Mouse (Mus musculus): ENCODE data around the gene Inhbe.

Gene Inhbe

DNA sequence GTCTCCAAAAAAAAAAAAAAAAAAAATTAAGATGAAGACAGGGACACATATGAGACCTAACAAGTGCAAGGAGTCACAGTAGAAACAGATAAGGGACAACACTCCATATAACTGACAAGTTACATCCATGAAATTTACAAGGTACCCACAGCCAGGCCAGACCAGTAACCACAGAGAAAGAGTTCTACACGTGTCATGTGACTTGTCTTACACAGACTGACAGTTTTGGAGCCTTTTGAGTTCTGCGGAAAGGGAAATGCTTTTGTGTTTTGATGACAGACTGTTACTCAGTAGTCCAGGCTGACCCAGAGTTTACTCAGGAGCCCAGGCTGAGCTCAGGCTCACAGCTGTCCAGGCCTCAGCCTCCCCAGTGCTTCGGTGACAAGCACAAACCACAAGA is 11.2 kb downstream of the Inhbe start:
- DNase-seq = no peak

DNA sequence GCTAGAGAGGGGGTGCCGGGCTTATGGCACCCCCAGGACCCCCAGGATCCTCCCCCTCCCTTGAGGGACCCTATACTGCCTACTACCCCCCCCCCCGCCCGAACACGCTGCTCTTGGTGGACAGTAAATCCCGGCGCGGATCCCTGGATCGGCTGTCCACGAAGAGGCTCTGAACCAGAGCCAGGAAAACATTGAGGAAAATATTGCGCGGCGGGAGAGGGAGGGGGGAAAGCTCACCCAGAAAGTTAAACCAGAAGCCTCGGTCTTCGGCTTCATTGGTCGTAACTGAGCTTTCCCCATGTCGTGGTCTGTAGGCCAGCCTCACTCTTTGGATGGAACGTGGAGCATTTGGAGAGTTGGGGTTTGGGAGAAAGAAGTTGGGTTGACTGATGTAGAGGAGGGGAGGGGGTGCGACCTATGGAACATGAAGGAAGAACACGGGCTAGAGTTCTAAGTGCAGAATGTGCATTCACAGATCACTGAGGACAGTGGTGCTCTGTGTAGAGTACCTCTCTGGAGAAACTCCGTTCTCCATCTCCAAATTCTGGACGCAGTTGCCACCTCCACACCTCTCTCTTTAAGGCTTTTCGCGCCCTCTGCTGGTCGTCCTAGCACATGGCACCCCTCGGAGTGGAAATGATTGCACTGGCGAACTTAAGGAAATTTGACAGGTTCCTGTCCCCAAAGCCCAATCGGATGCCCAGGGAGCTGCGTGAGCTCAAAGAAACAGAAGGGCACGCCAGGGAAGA is 12.1 kb downstream of the Inhbe start, which contains the start of gene Gli1:
Gene Gli1 (minus strand): TSS at position 84 of the 749 bp plus-strand sequence.
- DNase-seq = peak; percentile 83

DNA sequence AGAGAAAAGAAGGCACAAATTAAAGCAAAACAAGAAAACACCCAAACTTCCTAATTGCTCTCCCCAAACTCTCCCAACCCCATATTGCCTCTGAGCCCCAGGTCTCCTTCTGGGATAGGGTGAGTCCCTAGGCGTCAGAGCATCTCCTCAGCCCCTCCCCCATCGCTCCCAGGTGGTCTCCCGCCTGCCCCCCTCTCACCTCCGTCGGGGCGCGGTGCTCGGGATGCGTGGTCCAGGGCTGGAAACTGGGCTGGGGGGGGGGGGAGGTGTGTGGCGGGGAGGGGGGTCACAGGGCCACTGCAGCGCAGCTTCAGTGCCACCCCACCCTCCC is 12.9 kb downstream of the Inhbe start:
- no peak for DNase-seq

DNA sequence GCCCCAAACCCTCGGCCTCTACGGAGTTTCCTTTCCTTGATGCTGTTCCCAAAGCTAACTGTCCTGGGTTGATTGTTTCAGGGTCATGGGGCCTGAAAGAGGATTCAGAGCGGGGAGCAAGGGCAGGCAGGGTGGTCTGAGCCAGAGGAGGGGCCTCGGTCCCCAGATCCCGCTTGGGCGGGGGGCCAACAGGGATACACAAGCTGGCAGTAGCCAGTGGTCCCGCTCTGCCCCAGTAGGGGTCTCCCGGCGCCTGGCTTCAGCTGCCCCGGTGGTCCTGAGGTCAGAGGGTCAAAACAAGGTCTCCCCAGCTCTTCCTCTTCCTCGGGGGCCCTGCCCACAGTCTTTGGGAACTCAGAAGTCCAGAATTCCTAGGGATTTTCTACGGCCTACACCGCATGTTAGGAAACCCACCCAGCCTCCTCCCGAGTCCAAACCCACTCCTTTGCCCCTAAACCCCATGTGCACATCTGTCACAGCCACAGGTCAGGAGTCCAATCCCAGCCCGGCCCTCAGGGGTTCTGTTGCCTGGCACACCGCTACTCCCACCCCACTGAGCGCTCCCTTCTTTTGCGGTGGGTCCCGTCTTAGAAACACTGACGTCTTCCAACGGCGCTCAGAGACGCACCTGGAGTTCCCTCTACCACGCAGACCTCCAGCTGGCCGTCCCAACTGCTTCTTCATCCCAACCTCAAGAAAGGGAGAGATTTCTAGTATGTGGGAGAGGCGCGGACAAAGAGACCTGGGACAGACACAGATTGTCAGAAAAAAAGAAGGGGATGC is 13.4 kb downstream of the Inhbe start:
- no peak for DNase-seq

DNA sequence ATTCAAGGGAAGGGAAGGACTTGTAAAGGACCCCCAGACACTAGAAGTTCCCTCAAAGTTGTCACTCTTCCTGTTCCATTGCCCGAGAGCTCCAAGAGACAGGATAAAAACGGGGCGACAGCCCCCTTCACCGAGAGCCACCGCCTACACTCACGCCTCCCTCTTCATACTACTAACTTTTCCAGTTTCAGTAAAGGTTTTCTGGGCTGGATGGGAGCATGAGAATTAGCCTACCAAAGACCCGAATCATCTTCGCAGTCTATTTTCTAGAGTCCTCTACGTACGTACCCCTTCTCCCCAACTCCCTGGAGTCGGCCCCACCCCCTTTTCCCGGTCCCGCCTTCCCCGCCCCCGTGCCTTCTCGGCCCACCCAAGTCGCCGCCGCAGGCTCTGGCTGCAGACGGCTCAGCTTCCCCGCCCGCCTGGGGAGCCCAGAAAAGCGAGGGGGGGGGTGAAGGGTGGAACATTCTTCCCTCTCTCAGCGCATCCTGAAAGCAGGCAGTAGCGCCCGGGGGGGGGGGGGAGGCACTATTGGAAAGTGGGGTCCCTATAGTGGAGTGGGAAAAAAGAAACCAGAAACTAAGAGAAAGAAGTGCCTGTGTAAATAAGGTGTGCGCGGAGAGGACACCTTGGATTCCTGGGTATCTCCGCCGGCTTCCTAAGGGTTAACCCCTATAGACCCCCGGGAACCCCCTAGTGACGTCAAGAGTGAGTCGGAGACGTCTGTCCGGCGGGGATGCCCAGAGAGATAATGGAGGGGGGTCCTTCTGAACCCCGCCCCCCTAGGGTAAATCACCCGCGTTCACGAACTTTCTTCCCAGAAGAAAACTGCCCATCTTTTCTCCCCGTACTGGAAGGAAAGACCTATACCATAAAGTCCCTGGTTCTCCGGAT is 14.3 kb downstream of the Inhbe start:
- no peak for DNase-seq

DNA sequence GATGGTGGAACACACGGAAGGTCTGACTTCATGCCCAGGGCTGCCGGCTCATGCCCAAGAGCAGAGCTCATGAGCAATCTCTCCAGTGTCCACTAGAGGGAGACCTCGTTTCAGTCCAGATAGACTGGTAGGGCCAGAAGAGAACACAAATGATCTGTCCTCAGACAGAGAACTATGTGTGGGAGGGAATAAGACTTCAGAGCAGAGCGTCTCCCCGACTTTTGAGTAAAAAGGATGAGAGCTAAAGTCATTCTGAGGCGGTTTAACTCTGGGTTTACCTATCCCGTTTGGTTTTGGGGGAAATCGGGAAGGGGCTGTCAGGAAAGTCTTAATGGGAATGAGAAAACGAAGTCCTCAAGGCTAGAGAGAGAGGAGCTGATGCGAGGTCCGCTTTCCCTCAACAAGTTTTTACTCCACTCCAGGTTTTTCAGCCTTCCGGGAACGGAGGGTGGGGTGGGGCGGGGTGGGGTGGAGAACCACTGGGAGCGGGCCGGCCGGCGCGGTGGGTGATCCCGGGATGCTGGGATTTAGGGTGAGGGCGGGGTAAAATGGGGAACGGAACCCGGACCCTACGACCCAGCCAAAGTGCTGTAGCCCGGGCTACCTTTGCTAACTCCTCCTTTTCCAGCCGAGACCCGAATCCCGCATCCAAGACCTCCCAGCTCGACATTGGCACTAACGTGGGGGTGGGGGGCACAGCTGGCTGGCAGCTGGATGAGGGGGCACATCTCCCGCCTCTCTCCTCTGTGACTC is 15.1 kb downstream of the Inhbe start:
- DNase-seq = peak; percentile 86

DNA sequence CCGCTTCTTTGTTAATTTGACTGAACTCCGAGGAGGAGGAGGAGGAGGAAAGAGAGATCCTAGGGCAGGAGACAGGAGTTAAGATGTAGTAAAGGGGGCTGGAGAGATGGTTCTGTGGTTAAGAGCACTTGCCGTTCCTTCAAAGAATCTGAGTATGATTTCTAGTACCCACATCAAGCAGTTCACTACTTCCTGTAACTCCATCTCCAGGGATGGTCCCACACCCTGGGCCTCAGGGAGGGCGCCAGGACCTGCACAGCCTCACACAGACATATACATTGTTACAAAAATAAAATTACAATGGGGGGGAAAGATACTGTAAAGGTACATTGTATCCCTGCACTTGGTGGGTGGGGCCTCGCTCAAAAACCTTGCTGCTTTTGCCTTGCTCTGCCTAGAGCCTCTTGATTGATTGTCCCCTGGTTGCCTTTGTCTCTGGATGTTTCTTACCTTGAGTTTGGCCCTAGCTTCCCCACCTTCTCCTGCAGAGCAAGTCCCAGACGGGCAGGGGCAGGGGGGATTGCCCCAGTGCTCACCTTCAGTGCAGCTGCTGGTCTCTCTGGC is 16.6 kb downstream of the Inhbe start:
- DNase-seq = no peak

DNA sequence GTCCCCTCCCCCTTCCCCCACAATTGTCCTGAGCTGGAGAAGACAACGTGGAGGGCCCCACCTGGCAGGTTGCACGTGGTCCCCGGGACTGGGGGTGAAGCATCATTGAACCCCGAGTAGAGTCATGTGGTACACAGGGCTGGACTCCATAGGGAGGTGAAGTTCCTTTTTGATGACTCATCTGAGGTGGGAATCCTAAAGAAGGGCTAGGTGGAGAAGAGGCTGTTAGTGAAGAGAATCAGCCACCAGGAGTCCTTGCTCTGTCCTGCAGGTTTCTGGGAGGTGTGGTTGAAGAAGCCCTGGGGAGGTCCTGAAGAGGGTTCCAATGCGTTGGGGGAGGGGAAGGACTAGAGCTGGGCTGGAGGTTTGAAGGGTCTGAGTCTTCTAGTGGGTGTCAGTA is 17.3 kb downstream of the Inhbe start:
- no peak for DNase-seq

DNA sequence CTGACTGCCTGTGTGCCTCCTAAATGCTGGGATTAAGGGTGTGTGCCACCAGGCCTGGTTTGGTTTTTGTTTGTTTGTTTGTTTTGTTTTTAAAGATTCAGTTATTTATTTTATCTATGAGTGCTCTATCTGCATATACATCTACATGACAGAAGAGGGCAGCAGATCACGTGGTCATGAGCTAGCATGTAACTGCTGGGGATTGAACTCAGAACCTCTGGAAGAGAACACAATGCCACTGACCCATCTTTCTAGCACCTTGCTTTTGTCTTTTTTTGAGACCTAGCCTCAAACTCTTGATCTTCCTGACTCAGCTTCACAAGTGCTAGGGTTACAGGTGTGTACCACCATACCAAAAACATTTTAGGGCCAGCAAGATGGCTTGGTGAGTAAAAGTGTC is 18.9 kb downstream of the Inhbe start:
- no peak for DNase-seq

DNA sequence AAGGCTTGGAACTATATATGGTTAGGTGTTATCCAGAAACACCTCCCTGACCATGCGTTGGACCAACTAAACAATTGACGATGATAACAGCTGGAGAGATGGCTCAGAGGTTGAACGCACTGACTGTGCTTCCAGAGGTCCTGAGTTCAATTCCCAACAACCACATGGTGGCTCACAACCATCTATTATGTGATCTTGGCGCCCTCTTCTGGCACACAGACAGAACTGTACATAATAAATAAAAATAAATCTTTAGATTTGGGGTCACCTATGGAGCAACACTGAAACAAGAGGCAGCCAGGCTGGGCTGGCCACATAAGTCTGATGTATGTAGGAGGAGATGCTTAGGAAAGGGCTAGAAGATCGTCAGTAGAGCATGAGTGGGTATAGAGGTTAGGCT is 21.1 kb downstream of the Inhbe start:
- peak; percentile 45 for DNase-seq

DNA sequence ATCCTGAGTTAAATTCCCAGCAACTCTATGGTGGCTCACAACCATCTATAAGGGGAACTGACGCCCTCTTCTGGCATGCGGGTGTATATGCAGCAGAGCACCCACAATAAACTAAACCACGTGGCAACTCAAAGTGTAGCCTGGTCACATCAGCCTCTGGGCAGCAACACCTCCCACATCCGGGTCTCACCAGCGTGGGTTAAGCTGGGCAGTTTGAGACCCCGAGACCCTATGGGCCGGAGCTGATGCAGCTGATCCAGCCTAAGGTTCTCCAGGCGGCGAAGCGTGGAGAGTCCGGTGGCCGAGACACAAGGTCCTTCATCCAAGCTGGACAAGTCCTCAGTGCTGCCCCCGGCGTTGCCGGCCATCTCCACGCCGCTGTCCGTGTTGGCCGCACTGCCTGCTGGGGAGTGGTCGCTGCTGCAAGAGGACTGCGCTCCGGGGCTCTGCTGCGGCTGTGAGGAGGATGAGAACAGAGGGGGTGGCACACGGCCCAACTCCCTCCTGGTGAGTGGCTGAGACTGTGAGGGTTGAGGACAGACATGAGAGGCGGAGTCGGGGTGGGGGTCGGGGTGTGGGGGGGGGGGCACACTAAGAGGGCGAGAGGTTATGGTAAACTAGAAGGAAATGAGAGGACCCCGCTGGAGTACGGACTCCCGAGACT is 21.9 kb downstream of the Inhbe start:
- DNase-seq = no peak

DNA sequence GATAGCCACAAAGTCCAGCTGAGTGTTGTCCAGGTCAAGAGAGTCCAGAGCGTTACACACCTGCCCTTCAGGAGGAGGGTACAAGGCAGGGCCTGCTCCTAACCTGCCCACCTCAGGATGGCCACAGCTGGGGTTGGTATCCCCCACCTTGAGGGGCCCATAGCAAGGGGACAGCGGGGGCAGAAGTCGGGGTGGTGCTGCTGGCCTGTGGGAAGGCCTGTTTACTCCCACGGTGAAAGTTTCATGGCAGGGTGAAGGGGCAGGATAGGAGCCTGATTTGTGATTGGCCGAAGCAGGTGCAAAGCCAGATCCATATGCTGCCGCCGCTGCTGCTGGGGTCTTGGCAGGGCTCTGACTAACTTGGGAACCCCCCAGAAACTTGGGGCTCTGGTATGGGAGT is 24.0 kb downstream of the Inhbe start:
- DNase-seq = no peak

DNA sequence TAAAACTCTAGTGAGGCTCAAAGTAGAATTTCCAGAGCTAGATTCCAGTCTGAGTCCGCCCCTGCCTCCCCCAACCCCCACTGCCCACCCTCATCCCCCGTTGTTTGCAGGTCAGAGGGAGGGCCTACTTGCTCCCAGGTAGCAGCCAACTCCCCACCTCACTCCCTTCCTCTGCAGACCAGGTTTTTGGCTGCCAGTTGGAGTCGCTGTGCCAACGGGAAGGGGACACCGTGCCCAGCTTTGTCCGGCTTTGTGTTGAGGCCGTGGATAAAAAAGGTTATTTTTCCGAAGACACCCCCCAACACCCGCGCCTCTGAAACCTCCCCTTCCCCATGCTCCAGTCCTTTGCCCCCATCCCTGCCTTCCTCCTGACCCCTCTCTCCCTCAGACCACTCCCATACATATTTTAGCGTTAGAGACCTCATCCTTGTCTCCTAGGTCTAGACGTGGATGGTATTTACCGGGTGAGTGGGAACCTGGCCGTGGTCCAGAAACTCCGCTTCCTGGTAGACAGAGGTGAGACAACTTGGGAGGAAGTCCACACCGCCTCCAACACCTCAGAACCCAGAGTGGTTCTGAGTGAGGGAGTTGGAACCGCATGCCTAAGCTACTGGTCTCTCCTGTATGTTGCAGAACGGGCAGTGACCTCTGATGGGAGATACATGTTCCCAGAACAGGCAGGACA is 26.6 kb downstream of the Inhbe start:
- DNase-seq = no peak

DNA sequence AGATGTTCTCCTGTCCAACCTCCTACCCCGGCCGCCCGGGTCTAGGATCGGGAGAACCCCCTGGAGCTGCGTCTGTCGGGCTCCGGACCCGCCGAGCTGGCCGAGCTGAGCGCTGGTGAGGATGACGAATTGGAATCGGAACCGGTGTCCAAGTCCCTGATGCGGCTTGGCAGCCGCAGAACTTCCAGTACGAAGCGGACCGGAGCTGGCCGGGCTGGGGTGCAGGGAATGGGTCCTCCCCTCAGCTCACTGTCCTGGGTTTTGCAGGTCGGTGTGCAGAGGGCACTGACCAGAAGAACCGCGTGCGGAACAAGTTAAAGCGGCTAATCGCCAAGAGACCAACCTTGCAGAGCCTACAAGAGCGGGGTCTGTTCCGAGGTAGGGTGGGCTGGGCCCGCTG is 27.4 kb downstream of the Inhbe start:
- DNase-seq = no peak

DNA sequence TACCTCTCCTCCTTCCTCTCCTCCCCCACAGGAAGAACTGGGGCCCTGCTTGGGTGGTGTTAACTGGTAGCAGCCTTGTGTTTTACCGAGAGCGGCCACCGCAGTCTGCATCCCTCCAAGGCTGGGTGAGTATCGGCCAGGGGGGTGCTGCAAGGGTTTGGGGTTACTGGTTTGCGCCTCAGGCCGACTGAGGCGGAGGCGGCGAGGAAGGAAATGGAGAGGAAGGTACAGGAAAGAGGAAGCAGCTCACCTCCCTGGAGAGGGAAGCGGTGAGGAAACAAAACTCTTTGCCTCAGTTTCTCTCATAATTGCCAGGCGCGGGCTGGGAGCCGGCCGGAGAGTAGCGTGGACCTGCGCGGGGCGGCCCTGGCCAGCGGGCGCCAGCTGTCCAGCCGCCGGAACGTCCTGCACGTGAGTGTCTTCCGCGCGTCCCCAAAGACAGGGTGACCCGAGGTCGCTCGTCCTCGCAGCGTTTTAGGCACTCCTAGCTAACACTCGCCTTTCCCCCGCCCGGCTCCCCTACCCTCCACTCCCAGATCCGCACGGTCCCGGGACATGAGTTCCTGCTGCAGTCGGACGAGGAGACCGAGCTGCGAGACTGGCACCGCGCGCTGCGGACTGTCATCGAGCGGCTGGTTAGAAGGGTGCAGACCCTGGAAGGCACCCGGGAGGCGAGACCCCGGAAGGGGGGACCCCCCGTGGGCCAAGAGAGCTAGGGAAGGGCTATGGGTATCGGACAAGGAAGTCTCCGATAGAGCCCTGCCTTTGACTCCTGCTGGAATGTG is 28.0 kb downstream of the Inhbe start:
- peak; percentile 31 for DNase-seq

DNA sequence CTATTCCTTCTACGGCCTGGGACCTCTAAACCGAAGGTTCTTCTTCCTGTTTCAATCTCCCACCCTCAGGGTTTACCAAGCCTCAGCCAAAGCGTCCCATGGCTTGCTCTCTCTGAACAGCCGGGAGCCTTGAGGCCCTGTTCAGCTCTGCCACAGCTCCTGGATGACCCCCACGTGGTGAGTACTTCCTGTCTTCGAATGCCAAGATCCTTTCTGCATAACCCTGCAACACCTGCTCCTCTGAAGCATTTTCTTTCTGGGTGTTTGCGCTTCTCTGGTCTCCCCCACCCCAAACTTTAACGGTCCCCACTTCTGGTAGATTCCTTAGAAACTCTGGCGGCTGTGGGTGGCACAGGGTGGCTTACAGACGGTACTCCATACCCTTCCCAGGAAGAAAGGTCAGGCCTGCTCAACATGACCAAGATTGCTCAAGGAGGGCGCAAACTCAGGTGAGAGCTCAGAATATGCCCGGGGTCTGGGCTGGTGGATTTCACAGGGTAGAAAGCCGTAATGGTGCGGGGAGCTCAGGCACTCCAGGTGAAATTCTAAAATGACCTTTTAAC is 28.7 kb downstream of the Inhbe start:
- DNase-seq = peak; percentile 76

DNA sequence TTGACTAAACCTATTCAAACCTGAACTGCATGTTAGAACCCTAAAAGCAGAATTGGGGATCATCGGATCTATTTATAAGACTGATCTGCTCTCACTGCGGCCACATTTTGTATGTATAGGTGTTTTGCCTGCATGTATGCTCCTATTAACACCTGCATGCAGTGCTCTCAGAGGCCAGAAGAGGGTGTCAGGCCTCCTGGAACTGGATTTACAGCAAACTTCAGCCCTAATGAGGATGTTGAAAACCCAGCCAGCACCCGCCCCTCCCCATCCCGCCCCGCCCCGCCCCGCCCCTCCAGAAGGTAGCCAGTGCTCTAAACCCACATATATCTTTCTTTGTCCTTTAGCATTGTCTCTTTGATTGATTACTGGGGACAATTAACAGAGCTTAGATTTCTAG is 29.7 kb downstream of the Inhbe start:
- DNase-seq = peak; percentile 90

DNA sequence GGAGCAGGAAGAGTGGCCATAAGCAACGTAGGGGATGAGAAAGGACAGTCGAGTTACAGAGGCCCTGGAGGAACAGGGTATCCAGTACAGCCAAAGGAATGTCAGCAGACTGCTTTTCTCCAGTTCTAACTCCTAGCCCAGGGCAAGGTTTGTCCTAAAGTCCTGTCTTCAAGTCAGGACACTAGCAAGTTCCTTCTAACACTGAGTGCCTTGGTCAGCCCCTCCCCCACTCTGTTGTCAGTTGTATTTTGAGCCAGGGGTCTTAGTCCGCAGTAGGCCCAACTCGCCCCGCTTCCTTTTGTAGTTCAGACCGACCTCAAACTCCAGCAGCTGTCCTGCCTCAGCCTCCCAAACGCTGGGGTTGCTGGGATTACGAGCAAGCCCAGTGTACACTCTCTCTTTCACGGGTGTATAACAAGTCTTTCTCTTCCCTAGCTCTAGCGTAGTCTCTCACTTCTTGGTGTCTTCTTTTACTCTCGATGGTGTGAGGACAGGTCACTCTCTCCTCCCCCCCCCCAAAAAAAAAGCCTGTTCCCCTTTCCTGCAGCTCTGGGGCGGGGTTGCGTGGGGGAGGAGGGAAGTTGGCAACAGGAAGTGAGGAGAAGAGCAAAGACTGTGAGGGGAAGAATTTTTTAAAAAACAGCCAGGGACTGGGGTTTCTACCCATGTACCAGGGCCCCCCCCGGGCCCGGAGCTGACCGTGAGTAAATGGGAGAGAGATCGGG is 30.9 kb downstream of the Inhbe start:
- DNase-seq = peak; percentile 74

DNA sequence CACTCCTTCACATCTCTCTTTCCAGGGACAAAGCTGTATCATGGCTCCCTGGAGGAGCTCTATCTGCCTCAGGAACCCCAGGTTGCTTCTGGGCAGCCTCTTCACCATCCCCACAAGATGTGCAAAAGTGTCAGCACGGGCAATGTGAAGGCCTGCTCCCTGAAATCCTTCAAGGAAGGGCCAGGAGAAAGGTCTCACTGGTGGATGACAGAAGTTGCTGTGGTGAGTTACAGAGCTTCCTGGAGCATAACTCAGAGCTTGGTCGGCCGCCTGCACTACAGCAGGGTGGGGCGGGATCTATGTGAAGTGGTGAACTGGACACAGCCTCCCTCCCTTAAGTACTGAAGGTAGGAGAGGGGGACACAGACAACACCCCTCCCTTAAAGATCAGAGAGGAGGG is 31.5 kb downstream of the Inhbe start:
- DNase-seq = peak; percentile 44
